Mouse (Mus musculus) embryonic facial prominence, embryonic 12.5 days (tissue): ENCODE measurements around the gene Fbxw11. TPM values are rescaled to one million over a fixed set of nuclear protein-coding genes. Genes with fewer than 3 reads are reported as not detected.
"Not testable (repeated sequence)": the region's sequence is repeated elsewhere in the genome, so short reads cannot be mapped to it uniquely, and the experiment has no call there.

Experiments
- ATAC-seq: fragments of 200-750 bp; cut with Nextera tagmentation; 2 replicates; pipeline ENCODE4 v1.8.0; 2017; ENCODE audit not compliant: insufficient number of reproducible peaks, insufficient read depth, low FRiP score, low TSS enrichment
- H3K27ac ChIP-seq: fragments of 300-500 bp; sonication (generic); 2 replicates; pipeline ENCODE4 v1.5.1; 2016; ENCODE audit warnings: mild to moderate bottlenecking
- H3K27me3 ChIP-seq: fragments of 300-500 bp; sonication (generic); 2 replicates; pipeline ENCODE4 v1.6.1; 2016; ENCODE audit warnings: mild to moderate bottlenecking, moderate library complexity
- H3K36me3 ChIP-seq: fragments of 300-500 bp; sonication (generic); 2 replicates; pipeline ENCODE4 v1.6.1; 2016; ENCODE audit warnings: mild to moderate bottlenecking
- H3K4me1 ChIP-seq: fragments of 300-500 bp; sonication (generic); 2 replicates; pipeline ENCODE4 v1.6.1; 2016
- H3K4me2 ChIP-seq: fragments of 300-500 bp; sonication (generic); replicated peaks from 2 replicates; pipeline ENCODE4 v1.6.1; 2016; ENCODE audit warnings: mild to moderate bottlenecking, moderate library complexity
- H3K4me3 ChIP-seq: fragments of 300-500 bp; sonication (generic); 2 replicates; pipeline ENCODE4 v1.5.1; 2016; ENCODE audit warnings: mild to moderate bottlenecking
- H3K9ac ChIP-seq: fragments of 300-500 bp; sonication (generic); 2 replicates; pipeline ENCODE4 v1.6.1; 2016; ENCODE audit warnings: mild to moderate bottlenecking, moderate library complexity
- H3K9me3 ChIP-seq: fragments of 300-500 bp; sonication (generic); 2 replicates; pipeline ENCODE4 v1.6.1; 2016; ENCODE audit warnings: mild to moderate bottlenecking, moderate library complexity
- WGBS: fragments of 180-500 bp; shearing (Covaris S2); methylation state at CpG from one replicate; pipeline ENCODE4 v1.1.7; 2016; 5-methylcytosine and 5-hydroxymethylcytosine counted together
- polyA plus RNA-seq: library from polyadenylated mRNA; unstranded; fragments of >200 nt; fragmentation: Nextera tagmentation; extraction: Ambion mirVana; gene quantifications from 2 replicates; pipeline ENCODE4 v1.2.1, GENCODE M21; 2016

Gene Fbxw11
- polyA plus RNA-seq, 1 experiment from 2014 or later = 90.2 TPM

DNA sequence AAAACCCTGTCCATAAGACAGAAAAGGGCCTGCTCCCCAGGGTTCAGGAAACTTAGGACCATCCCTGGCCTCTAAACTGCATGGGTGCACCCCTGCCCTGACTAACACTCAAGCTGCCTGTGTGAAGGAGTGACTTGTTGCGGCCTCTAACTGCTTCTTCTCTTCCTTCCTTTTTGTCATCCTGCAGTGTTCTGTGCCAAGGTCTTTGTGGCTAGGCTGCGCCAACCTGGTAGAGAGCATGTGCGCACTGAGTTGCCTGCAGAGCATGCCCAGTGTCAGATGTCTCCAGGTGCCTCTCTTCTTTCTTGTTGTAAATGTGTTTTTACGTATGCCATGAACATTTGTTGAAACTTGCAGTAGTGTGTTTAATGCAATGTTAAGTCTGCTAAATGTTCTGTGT is 37.5 kb downstream of the Fbxw11 start:
- 74% methylated on average over 4 of the region's 4 CpGs for WGBS
- Histone ChIP-seq H3K4me2 (no peak overlapping the region), H3K4me1 (peaks cover 12% of the 10 kb centered on the region), H3K9me3 (no peaks in the 10 kb centered on the region), H3K27ac (no peak overlapping the region), H3K36me3 (no peaks in the 10 kb centered on the region), H3K27me3 (no peaks in the 10 kb centered on the region), H3K9ac (no peak overlapping the region), H3K4me3 (no peak overlapping the region)
- no peak for ATAC-seq

DNA sequence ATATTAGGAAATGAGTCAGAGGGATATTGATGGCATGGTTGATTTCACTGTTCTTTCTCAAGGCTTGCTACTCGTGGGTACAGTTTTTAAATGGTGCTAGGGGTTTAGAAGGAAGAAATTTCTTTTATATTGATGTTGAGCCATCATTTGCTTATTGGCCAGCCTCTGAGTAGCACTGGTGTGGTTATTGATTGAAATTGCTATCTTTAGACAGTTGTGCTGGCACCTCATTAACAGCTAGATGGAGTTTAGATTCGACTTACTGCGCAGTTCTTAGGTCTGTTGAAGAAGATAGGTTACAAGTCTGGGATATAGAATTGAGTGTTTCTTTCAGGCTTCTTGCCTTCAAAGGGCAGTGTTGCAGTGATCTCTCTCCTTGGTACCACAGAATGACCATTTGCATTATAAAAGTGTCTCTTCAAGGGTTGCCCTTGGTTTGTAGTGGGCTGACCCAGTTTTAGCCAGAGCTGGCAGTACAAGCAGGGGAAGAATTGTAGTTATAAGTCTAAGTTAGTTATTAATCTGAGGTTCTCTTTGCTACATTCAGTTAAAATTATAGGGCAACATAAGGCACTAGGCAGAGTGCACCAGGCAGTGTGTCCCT is 38.8 kb downstream of the Fbxw11 start:
- Histone ChIP-seq H3K4me3 (no peak overlapping the region), H3K27me3 (no peaks in the 10 kb centered on the region), H3K27ac (no peak overlapping the region), H3K9ac (no peak overlapping the region), H3K36me3 (no peaks in the 10 kb centered on the region), H3K4me1 (peaks cover 12% of the 10 kb centered on the region), H3K9me3 (no peaks in the 10 kb centered on the region), H3K4me2 (no peak overlapping the region)
- ATAC-seq = no peak
- WGBS = 78% methylated on average over 3 of the region's 3 CpGs

DNA sequence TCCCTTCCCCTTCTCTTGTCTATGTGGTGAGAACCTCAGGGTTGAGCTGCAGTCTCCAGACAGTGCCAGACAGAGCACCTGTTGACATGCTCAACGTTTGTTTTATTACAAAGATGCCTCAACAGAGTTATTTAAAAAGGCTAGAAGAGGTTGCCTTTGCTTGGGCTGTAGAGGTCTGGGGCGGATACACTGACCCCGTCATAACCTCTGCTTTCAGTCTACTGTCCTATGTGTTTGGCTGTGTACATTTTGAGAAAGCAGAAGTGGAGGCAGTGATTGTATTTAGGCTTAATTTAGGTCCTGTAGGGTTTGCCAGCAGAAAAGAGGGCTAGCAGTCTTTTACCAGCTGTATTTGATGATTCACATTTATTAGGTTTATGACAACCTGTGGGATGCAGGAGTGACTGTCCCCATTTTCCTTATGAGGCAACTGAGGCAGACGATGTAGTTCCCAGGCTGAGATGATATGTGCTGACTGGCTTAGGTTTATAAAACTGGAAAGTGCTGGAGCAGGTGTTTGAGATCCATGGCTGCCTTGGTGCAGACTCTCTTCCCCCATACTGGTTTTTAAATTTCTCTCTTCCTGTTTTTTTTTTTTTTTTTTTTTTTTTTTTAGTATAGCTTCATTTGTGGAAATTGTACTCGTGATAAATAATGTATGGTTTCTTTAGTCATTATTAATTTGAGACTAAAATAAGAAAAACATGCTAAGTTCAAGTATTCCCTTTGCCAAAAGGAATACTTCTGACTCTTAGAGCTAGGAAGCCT is 40.0 kb downstream of the Fbxw11 start:
- Histone ChIP-seq H3K27ac (no peak overlapping the region), H3K9me3 (no peaks in the 10 kb centered on the region), H3K4me2 (no peak overlapping the region), H3K27me3 (no peaks in the 10 kb centered on the region), H3K4me3 (no peak overlapping the region), H3K9ac (no peak overlapping the region), H3K36me3 (no peaks in the 10 kb centered on the region), H3K4me1 (peaks cover 12% of the 10 kb centered on the region)
- WGBS = 89% methylated on average over 5 of the region's 5 CpGs
- ATAC-seq = no peak

DNA sequence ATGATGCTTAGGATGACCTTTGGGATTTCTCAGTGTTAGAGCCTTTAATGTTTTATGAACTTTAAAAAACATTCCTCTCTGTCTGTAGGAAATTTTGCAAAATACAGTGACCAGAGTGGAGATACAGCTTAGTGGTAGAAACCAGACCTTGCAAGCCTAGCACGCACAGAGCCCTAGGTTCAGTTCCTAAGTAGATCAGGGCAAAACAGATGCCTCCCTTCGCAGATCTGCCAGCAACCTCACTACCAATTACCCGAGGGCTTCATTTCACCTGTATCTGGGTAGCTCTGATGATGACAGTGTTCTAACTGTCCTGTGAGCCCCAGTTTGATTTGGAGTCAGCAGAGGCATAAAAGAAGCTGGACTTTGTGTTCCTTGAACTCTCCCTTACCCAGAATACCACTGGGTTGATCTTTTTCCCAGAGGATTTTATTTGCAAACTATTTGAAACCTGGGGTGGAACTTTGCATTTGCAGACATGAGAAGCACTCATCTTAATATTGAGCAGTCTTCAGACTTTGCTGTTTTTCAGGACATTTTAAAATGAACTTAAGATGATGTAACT is 42.2 kb downstream of the Fbxw11 start:
- peaks cover 9% of the 10 kb centered on the region for H3K4me1 ChIP-seq
- H3K9ac ChIP-seq = no peak overlapping the region
- no peaks in the 10 kb centered on the region for H3K9me3 ChIP-seq
- no peak overlapping the region for H3K4me2 ChIP-seq
- H3K36me3 ChIP-seq = no peaks in the 10 kb centered on the region
- no peaks in the 10 kb centered on the region for H3K27me3 ChIP-seq
- 73% methylated on average over 3 of the region's 3 CpGs for WGBS
- no peak overlapping the region for H3K27ac ChIP-seq
- no peak overlapping the region for H3K4me3 ChIP-seq
- no peak for ATAC-seq

DNA sequence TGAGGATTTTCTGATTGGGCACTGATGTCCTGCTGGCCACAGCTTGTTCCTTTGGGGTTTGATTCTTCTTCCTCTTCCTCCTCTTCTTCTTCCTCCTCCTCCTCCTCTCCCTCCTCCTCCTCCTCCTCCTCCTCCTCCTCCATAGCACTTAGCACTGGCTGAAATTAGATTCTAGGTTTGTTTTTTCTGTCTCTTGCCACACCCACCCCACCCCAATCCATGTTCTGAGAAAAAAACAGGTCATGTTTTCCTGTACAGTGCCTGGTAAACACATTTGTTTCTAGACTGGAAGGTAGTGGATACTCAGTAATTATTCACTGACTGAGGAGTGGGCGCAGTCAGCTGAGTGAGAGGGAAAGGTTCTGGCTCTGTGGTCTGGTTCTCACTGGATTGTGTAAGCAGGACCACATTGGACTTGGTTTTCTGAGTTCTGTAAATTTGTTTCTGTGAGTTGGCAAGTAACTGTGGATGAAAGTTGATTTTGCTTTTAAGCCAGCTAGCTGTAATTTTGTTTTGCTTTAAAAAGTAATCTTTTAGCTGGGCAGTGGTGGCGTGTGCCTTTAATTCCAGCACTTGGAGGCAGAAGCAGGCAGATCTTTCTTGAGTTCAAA is 45.8 kb downstream of the Fbxw11 start:
- H3K27me3 ChIP-seq = no peaks in the 10 kb centered on the region
- H3K9me3 ChIP-seq = no peaks in the 10 kb centered on the region
- H3K4me2 ChIP-seq = no peak overlapping the region
- ATAC-seq = no peak
- no peaks in the 10 kb centered on the region for H3K36me3 ChIP-seq
- WGBS = 89% methylated on average over 2 of the region's 2 CpGs
- no peak overlapping the region for H3K27ac ChIP-seq
- H3K4me3 ChIP-seq = no peak overlapping the region
- no peak overlapping the region for H3K9ac ChIP-seq
- peaks cover 4% of the 10 kb centered on the region; the same call in 1 of the 2 replicates for H3K4me1 ChIP-seq

DNA sequence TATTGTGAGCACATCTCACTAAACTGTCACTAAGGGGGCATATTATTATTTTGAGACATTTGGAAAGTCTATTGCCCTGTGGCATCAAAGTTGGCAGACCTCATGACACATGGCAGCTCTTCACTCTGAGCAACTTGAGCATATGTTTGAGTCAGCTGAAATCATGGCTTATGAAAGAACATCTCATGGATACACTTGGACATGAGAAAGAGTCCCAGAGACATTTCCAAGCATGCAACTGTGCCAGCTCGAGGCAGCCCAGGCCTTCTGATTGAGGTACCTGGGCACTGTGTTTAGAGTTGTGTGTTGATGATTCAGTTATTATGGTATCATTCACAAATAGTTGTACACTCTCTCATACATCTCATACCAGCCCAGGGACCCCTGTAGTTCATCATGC is 47.0 kb downstream of the Fbxw11 start:
- H3K27me3 ChIP-seq = no peaks in the 10 kb centered on the region
- WGBS = 89% methylated on average over 1 of the region's 1 CpGs
- no peak overlapping the region for H3K4me2 ChIP-seq
- H3K27ac ChIP-seq = no peak overlapping the region
- ATAC-seq = no peak
- H3K9me3 ChIP-seq = no peaks in the 10 kb centered on the region
- H3K4me3 ChIP-seq = no peak overlapping the region
- peaks cover 6% of the 10 kb centered on the region; the same call in 1 of the 2 replicates for H3K4me1 ChIP-seq
- H3K9ac ChIP-seq = no peak overlapping the region
- no peaks in the 10 kb centered on the region for H3K36me3 ChIP-seq

DNA sequence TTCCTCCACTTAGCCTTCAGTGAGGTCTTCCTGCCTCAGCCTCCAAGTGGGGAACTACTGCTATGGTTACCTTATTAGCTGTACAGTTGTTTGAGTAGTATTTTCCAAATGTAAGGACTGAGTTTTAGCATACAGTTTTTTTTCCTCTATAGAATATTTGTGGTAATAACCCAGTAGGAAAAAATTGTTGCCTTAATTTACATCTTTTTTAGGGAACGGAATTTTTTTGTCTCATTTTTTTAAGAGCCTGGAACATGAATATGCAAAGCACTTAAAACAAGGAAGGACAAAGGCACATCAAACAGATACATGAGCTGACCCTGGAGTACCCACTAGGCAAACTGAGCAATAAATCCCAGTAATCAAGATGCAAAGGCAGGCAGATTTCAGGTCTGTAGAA is 50.3 kb downstream of the Fbxw11 start:
- H3K27me3 ChIP-seq = no peaks in the 10 kb centered on the region
- H3K4me3 ChIP-seq = no peak overlapping the region
- H3K9ac ChIP-seq = no peak overlapping the region
- no peak for ATAC-seq
- 0 out of 2 replicates have a peak, but pooled peaks cover 8% of the 10 kb centered on the region for H3K4me1 ChIP-seq
- H3K4me2 ChIP-seq = no peak overlapping the region
- no peak overlapping the region for H3K27ac ChIP-seq
- no peaks in the 10 kb centered on the region for H3K9me3 ChIP-seq
- H3K36me3 ChIP-seq = no peaks in the 10 kb centered on the region
- 86% methylated on average over 1 of the region's 1 CpGs for WGBS

DNA sequence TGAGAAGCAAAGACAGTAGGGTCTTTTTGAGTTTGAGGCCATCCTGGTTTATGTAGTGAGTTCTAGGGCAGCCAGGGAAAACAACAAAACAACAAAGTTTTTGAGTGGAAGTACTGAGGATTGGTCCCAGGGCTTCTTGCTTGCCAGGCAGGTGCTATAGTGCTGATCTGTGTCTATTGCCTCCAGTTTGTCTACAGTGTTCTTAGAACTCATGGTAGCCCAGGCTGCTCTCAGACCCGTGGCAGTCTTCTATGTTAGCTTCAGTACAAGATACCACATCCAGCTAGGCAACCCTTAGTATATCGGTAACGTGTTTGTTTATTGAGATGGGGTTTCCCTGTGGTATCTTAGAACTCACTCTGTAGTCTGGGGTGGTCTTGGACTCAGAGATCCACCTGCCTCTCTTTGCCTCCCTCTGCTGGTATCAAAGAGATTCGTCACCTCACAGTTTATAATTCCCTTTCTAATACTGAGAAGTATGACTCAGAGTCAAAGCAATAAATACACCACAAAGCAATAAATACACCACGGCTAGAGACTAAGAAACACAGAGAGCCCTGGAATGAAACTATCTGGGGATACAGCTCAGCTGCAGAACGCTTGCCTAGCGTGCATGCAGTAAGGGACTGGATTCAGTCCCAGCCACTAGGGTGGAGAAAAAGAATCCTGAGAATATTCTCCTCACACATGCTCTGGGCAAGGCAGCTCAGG is 51.1 kb downstream of the Fbxw11 start:
- Histone ChIP-seq H3K27ac (no peak overlapping the region), H3K27me3 (no peaks in the 10 kb centered on the region), H3K36me3 (no peaks in the 10 kb centered on the region), H3K9me3 (no peaks in the 10 kb centered on the region), H3K4me3 (no peak overlapping the region), H3K4me2 (no peak overlapping the region), H3K9ac (no peak overlapping the region), H3K4me1 (0 out of 2 replicates have a peak, but pooled peaks cover 8% of the 10 kb centered on the region)
- 66% methylated on average over 7 of the region's 7 CpGs for WGBS
- no peak for ATAC-seq

DNA sequence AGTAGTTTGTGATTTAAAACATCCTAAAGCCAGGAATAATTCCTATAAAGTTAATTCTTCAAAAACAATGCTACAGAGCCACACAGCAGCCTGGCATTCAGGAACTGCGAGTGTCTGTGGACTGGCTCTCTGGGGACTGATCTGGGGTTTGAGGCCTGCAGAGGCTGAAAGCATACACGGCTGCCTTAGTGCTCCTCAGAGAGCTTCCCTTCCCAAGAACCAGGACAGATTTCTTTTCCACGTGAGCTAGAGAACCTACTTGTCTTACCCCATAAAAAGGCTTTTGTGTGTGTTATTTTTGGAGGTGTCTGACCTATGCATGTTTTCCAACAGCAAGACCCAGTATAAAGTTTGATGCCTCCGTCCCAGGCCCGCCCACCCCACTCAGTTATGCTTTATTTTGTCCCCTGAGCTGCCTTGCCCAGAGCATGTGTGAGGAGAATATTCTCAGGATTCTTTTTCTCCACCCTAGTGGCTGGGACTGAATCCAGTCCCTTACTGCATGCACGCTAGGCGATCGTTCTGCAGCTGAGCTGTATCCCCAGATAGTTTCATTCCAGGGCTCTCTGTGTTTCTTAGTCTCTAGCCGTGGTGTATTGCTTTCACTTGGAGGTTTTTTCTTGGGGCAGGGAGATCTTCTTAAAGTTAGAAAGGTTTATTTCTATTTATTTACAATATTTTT is 51.9 kb downstream of the Fbxw11 start:
- H3K27ac ChIP-seq = 0 out of 2 replicates have a peak overlapping the region, but pooled peaks have one; percentile 41
- not testable (repeated sequence) for H3K4me1 ChIP-seq, H3K4me2 ChIP-seq, H3K9me3 ChIP-seq, H3K27me3 ChIP-seq, ATAC-seq, H3K4me3 ChIP-seq, H3K36me3 ChIP-seq, H3K9ac ChIP-seq
- 62% methylated on average over 9 of the region's 9 CpGs for WGBS

DNA sequence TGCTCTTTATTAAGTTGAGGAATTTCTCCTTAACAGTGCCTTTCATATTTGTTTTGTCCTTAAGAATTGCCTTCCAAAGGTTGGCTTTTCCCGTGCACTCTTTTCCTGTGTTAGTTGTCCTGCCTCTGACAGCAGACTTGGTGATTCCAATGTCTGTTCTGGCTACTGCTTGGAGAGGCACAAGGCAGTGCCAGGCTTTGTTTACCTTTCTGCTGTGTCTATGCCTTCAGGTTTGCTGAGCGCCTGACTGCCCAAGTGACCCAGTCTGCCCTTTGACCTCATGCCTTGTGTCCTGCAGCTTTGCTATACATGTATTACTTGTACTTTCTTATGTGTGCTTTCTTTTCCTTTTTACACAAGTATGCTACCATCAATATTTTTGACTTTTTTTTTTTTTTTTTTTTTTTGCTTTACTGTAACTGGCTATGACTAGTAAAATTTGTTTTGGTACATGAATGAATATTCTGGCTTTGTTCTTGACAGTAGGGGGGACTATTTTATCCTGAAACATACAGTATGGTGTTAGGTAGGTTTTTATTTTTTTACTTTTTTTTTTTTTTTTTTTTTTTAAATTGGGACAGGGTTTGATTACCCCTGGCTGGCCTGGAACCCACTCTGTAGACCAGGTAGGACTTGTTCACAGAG is 54.0 kb downstream of the Fbxw11 start:
- WGBS = 27% methylated on average over 2 of the region's 2 CpGs
- H3K27ac ChIP-seq = no peak overlapping the region
- H3K27me3 ChIP-seq = no peaks in the 10 kb centered on the region
- H3K9ac ChIP-seq = no peak overlapping the region
- H3K9me3 ChIP-seq = no peaks in the 10 kb centered on the region
- 0 out of 2 replicates have a peak, but pooled peaks cover 8% of the 10 kb centered on the region for H3K4me1 ChIP-seq
- ATAC-seq = no peak
- no peak overlapping the region for H3K4me3 ChIP-seq
- H3K4me2 ChIP-seq = no peak overlapping the region
- H3K36me3 ChIP-seq = no peaks in the 10 kb centered on the region

DNA sequence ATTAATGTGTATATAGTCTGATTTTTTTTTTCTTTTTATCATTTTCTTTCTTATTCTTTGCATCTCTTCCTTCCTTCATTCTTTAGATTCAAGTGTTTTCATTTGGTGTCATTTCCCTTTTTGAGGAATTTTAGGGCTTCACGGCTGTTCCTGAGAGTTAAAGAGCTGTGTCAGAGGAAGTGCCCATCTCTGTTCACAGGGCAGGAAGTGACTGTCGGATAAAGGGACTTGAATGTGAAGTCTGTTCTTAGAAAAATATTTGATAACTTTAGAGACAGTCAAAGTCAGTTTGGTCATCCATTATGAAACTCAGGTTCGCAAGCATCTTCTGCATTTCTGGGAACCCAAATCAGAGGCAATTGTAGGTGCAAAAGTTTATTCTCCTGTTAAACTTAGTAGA is 55.2 kb downstream of the Fbxw11 start:
- 0 out of 2 replicates have a peak, but pooled peaks cover 12% of the 10 kb centered on the region for H3K4me1 ChIP-seq
- H3K27me3 ChIP-seq = no peaks in the 10 kb centered on the region
- H3K4me3 ChIP-seq = no peak overlapping the region
- H3K36me3 ChIP-seq = no peaks in the 10 kb centered on the region
- H3K9me3 ChIP-seq = no peaks in the 10 kb centered on the region
- H3K4me2 ChIP-seq = no peak overlapping the region
- no peak overlapping the region for H3K27ac ChIP-seq
- 57% methylated on average over 3 of the region's 3 CpGs for WGBS
- no peak overlapping the region for H3K9ac ChIP-seq
- ATAC-seq = no peak
